Mouse (Mus musculus) brown adipose tissue, adult 24 weeks (tissue): ENCODE results near the gene Kank1. TPM values are rescaled to one million over a fixed set of nuclear protein-coding genes. Genes with fewer than 3 reads are reported as not detected.
"Not testable (repeated sequence)": the region's sequence is repeated elsewhere in the genome, so short reads cannot be mapped to it uniquely, and the experiment has no call there.

Source experiments
- H3K27ac ChIP-seq: fragments of 200-500 bp; replicated peaks from 2 replicates; pipeline ENCODE4 v1.5.1; 2012; ENCODE audit warnings: low read depth, mild to moderate bottlenecking, low read length
- H3K4me1 ChIP-seq: fragments of 200-500 bp; 2 replicates; pipeline ENCODE4 v1.6.1; 2012; ENCODE audit warnings: low read length, mixed read lengths; ENCODE audit not compliant: control insufficient read depth, insufficient read depth, insufficient read length
- H3K4me3 ChIP-seq: fragments of 200-500 bp; 2 replicates; pipeline ENCODE4 v1.5.1; 2012; ENCODE audit warnings: low read depth, mild to moderate bottlenecking, low read length, moderate library complexity; ENCODE audit not compliant: insufficient read depth
- polyA plus RNA-seq: library from polyadenylated mRNA; stranded (reverse); fragments of >200 nt; gene quantifications from 2 replicates; pipeline ENCODE4 v1.2.4, GENCODE M21; 2012; ENCODE audit not compliant: missing spikeins, insufficient read depth, insufficient read length

The Kank1 gene
- polyA plus RNA-seq, 1 experiment = 18.0 TPM

DNA sequence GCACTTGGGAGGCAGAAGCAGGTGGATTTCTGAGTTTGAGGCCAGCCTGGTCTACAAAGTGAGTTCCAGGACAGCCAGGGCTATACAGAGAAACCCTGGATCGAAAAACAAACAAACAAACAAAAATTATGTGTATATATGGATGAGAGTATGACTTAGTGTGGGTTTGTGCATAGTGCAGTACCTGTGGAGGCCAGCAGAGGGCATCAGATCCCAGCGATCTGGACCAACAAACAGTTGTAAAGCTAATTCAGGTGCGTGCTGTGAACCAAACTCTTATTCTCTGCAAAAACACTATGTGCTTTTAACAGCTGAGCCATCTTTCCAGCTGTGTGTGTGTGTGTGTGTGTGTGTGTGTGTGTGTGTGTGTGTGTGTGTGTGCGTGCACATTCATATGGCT, 239.0 kb downstream of the Kank1 start:
- not testable (repeated sequence) for H3K4me3 ChIP-seq, H3K27ac ChIP-seq, H3K4me1 ChIP-seq

DNA sequence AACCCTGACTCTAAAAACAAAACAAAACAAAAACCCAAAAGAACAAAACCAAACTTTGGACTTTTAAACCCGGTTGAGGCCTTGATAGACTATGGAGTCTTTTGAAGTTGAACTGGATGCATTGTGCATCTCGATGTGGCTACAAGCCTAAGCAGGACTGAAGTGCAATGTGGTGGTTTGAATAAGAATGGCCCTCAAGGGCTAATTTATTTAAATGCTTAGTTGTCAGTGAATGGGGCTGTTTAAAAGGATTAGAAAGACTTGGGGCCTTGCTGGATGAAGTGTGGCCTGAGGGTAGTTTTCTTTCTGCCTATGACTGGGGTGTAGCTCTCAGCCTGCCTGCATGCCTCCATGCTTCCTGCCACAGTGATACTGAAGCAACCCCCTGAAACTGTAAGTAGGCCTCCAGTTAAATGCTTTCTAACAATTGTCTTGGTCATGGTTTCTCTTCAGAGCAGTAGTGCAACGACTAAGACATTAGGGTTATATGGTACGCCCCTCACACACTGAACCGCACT, 242.4 kb downstream of the Kank1 start:
- H3K27ac ChIP-seq = no peak overlapping the region
- H3K4me1 ChIP-seq = no peaks in the 10 kb centered on the region
- no peak overlapping the region for H3K4me3 ChIP-seq

- Histone ChIP-seq H3K4me1 (no peaks in the 10 kb centered on the region), H3K27ac (no peak overlapping the region), H3K4me3 (no peak overlapping the region)
These were observed 244.0 kb downstream of the Kank1 start for GRCm38 (mm10) chr19:25480820-25481219.

Other genes with a start within 250 kb of the Kank1 start
- 29.0 and 42.3 TPM in 2 replicates for gene Dock8, start 237.4 kb upstream of the Kank1 start, polyA plus RNA-seq